Mouse (Mus musculus): ENCODE measurements around the gene Cntd1. TPM values are rescaled to one million over a fixed set of nuclear protein-coding genes. Genes with fewer than 3 reads are reported as not detected.

Cntd1 gene
- polyA plus RNA-seq, 1 experiment: 0.56 TPM

DNA sequence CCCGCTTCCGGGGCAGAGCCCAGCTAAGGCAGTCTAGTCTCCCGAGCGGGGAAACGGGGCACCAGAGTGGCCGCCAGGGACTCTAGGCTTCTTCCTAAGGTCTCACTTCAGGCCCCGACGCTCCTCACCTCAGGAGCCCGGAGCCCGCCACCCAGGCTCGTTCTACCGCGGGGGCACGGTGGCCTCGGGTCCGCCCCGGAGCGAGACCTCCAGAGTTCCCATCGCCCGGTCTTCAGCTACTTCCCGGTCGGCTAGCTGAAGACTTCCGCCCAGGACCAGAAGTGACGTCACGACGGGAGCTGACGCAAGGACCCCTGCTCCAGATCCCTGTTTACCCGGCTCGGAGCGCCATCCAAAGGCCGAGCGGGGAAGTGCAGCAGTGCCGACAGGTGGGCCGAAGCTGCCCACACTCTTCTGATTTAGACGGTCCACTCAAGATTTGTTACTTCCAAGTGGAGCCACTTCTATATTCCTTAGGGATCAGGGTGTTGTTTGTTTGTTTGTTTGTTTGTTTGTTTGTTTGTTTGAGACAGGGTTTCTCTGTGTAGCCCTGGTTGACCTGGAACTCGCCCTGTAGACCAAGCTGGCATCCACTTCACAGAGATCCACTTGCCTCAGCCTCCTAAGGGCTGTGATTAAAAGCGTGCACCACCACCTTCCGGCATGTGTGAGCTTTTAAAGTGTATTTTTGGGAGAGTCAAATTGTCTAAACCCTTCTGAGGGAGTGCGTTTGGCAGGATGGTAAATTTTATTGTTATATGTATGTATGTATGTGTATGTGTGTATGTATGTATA, 23.4 kb downstream of the Cntd1 start, which contains the start of gene Becn1:
Becn1 (minus strand) TSS at position 283 of the 795 bp plus-strand sequence.
- no peak within 1 kb of the TSS for H3K27ac ChIP-seq (ENCODE audit: insufficient read depth, low read length)
- peaks cover 4% of the 10 kb centered on the region for H3K4me1 ChIP-seq (ENCODE audit: control insufficient read depth, insufficient read depth, low read length)
- TF ChIP-seq CTCF (IDR thresholded peaks at IDR 0.05; ENCODE audit: extremely low read depth, insufficient read depth, low read length) (peak; percentile 80), POLR2A (IDR thresholded peaks at IDR 0.05; ENCODE audit: extremely low read depth, insufficient read depth, low read length) (peak; percentile 72)
- H3K4me3 ChIP-seq (ENCODE audit: insufficient read depth, low read length): peak within 1 kb of the TSS; percentile 78

GRCm38 (mm10) chr11:101307744-101308143, 28.9 kb downstream of the Cntd1 start:
- Histone ChIP-seq H3K4me3 (ENCODE audit: insufficient read depth, low read length) (no peak overlapping the region), H3K27ac (ENCODE audit: insufficient read depth, low read length) (no peak overlapping the region), H3K4me1 (ENCODE audit: control insufficient read depth, insufficient read depth, low read length) (no peaks in the 10 kb centered on the region)
- no peak for TF ChIP-seq CTCF (IDR thresholded peaks at IDR 0.05; ENCODE audit: extremely low read depth, insufficient read depth, low read length)
- no peak for TF ChIP-seq POLR2A (IDR thresholded peaks at IDR 0.05; ENCODE audit: extremely low read depth, insufficient read depth, low read length)

- Histone ChIP-seq H3K4me3 (ENCODE audit: insufficient read depth, low read length) (no peak overlapping the region), H3K27ac (ENCODE audit: insufficient read depth, low read length) (no peak overlapping the region), H3K4me1 (ENCODE audit: control insufficient read depth, insufficient read depth, low read length) (no peaks in the 10 kb centered on the region)
- TF ChIP-seq CTCF (IDR thresholded peaks at IDR 0.05; ENCODE audit: extremely low read depth, insufficient read depth, low read length) (no peak), POLR2A (IDR thresholded peaks at IDR 0.05; ENCODE audit: extremely low read depth, insufficient read depth, low read length) (no peak)
Observed at GRCm38 (mm10) chr11:101311083-101311482, 32.3 kb downstream of the Cntd1 start.

DNA sequence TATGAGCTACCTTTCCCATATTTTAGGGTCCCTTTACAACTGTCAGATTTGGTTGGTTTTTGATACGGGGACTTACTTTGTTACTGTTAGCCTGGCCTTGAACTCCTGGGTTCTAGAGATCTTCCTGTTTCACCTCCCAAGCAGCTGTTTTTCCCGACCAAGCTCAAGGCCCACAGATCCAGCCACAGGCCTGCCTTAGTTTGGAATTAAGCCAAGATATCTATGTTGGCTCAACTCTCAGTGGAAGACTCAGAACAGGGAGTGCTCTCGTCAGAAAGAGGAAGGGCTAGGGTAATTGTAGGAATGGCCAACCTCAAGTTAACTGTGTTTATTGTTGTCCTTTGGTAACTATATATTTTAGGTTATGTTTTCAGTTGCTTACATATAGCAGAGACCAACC, 33.3 kb downstream of the Cntd1 start:
- Histone ChIP-seq H3K4me3 (ENCODE audit: insufficient read depth, low read length) (no peak overlapping the region), H3K4me1 (ENCODE audit: control insufficient read depth, insufficient read depth, low read length) (no peaks in the 10 kb centered on the region; the same call in 1 of the 2 replicates), H3K27ac (ENCODE audit: insufficient read depth, low read length) (no peak overlapping the region)
- no peak for TF ChIP-seq POLR2A (IDR thresholded peaks at IDR 0.05; ENCODE audit: extremely low read depth, insufficient read depth, low read length)
- TF ChIP-seq CTCF (IDR thresholded peaks at IDR 0.05; ENCODE audit: extremely low read depth, insufficient read depth, low read length): no peak

GRCm38 (mm10) chr11:101314567-101314966, 35.8 kb downstream of the Cntd1 start:
- no peaks in the 10 kb centered on the region; the same call in 1 of the 2 replicates for H3K4me1 ChIP-seq (ENCODE audit: control insufficient read depth, insufficient read depth, low read length)
- H3K4me3 ChIP-seq (ENCODE audit: insufficient read depth, low read length): no peak overlapping the region
- TF ChIP-seq CTCF (IDR thresholded peaks at IDR 0.05; ENCODE audit: extremely low read depth, insufficient read depth, low read length) (no peak), POLR2A (IDR thresholded peaks at IDR 0.05; ENCODE audit: extremely low read depth, insufficient read depth, low read length) (no peak)
- no peak overlapping the region for H3K27ac ChIP-seq (ENCODE audit: insufficient read depth, low read length)

- peak overlapping the region; percentile 66 for H3K27ac ChIP-seq (ENCODE audit: insufficient read depth, low read length)
- H3K4me3 ChIP-seq (ENCODE audit: insufficient read depth, low read length): peak overlapping the region; percentile 85
- TF ChIP-seq CTCF (IDR thresholded peaks at IDR 0.05; ENCODE audit: extremely low read depth, insufficient read depth, low read length) (no peak), POLR2A (IDR thresholded peaks at IDR 0.05; ENCODE audit: extremely low read depth, insufficient read depth, low read length) (no peak)
- H3K4me1 ChIP-seq (ENCODE audit: control insufficient read depth, insufficient read depth, low read length): no peaks in the 10 kb centered on the region; the same call in 1 of the 2 replicates
Observed at GRCm38 (mm10) chr11:101315082-101315650, 36.4 kb downstream of the Cntd1 start.

- peak within 1 kb of the TSS; percentile 85 for H3K4me3 ChIP-seq (ENCODE audit: insufficient read depth, low read length)
- peak; percentile 70; the same call in 1 of the 2 replicates for TF ChIP-seq POLR2A (IDR thresholded peaks at IDR 0.05; ENCODE audit: extremely low read depth, insufficient read depth, low read length)
- TF ChIP-seq CTCF (IDR thresholded peaks at IDR 0.05; ENCODE audit: extremely low read depth, insufficient read depth, low read length): no peak
- H3K27ac ChIP-seq (ENCODE audit: insufficient read depth, low read length): peak within 1 kb of the TSS; percentile 66
- no peaks in the 10 kb centered on the region; the same call in 1 of the 2 replicates for H3K4me1 ChIP-seq (ENCODE audit: control insufficient read depth, insufficient read depth, low read length)
Observed at GRCm38 (mm10) chr11:101315665-101316500, 37.1 kb downstream of the Cntd1 start, which contains the start of gene Psme3. Gene Psme3, plus strand, starts transcription at chr11:101316213.

GRCm38 (mm10) chr11:101316501-101316917, 37.7 kb downstream of the Cntd1 start:
- Histone ChIP-seq H3K4me3 (ENCODE audit: insufficient read depth, low read length) (peak overlapping the region; percentile 85), H3K4me1 (ENCODE audit: control insufficient read depth, insufficient read depth, low read length) (no peaks in the 10 kb centered on the region; the same call in 1 of the 2 replicates), H3K27ac (ENCODE audit: insufficient read depth, low read length) (no peak overlapping the region)
- TF ChIP-seq CTCF (IDR thresholded peaks at IDR 0.05; ENCODE audit: extremely low read depth, insufficient read depth, low read length) (no peak), POLR2A (IDR thresholded peaks at IDR 0.05; ENCODE audit: extremely low read depth, insufficient read depth, low read length) (no peak)

DNA sequence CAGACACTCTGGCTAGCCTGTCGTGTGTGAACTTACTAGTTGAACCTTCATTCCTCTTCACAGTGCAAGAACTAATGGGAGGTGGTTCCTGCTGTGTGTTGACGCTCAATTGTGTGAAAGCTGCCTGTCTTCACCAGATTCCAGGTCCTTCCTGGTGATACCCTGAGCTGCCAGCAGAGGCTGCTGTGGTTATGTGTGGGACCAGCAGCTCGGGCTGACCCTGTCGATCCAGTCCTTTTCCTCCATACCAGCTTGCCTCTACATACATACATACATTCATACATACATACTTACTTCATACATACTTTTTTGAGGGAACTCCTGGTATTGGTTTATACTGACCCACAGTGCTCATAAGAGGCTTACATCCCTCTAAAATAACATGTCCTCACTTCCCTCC, 44.8 kb downstream of the Cntd1 start:
- TF ChIP-seq CTCF (IDR thresholded peaks at IDR 0.05; ENCODE audit: extremely low read depth, insufficient read depth, low read length) (peak; percentile 98), POLR2A (IDR thresholded peaks at IDR 0.05; ENCODE audit: extremely low read depth, insufficient read depth, low read length) (no peak)
- H3K4me1 ChIP-seq (ENCODE audit: control insufficient read depth, insufficient read depth, low read length): no peaks in the 10 kb centered on the region

More for the DNA sequence above, 44.8 kb downstream of the Cntd1 start:
- Histone ChIP-seq H3K4me3 (ENCODE audit: insufficient read depth, low read length) (no peak overlapping the region), H3K27ac (ENCODE audit: insufficient read depth, low read length) (no peak overlapping the region)

Measured in cortical plate, adult 2 months (tissue).